Mouse (Mus musculus) erythroblast, adult 5-6 weeks (primary cell): ENCODE data around the gene Sfn. TPM values are rescaled to one million over a fixed set of nuclear protein-coding genes. Genes with fewer than 3 reads are reported as not detected.

Experiments used
- ATAC-seq: replicated peaks from 2 replicates; pipeline ENCODE4 v1.8.0; 2016; ENCODE audit warnings: moderate number of reproducible peaks, mild to moderate bottlenecking, moderate TSS enrichment, inconsistent platforms; ENCODE audit not compliant: poor library complexity, low FRiP score, severe bottlenecking
- total RNA-seq, 2 experiments: library from RNA; stranded (forward) in 1 of 2; stranded (reverse) in 1 of 2; fragments of 150-400 nt in 1 of 2; fragments of 200-764, 138-1000 nt in 1 of 2; gene quantifications; 2 replicates each; pipeline versions ENCODE4 v1.2.3 to v1.2.4; 2015 to 2017; ENCODE audit warnings: low replicate concordance in 2 of 2

The Sfn gene
- total RNA-seq, 2 experiments from 2014 or later = 1.5 TPM; not detected in 1

DNA sequence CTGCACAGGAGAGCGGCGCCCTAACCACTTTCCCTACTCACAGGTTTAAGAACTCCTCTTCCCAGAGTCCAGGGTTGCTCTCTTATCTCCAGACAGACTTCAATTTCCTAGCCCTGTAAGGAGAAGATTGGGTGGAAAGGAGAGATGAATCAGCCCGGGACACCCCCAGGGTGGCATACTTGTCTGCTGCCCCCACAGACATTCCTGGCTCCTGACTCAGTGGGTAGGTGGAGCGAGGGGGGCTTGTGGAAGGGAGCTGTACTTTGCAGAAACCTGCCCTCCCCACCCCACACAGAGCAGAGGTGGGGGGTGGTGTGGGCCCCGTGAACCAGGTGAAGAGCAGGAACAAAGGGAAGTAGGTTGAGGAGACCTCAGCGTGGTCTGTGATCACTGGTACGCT is 6.4 kb downstream of the Sfn start:
- no peak for ATAC-seq

DNA sequence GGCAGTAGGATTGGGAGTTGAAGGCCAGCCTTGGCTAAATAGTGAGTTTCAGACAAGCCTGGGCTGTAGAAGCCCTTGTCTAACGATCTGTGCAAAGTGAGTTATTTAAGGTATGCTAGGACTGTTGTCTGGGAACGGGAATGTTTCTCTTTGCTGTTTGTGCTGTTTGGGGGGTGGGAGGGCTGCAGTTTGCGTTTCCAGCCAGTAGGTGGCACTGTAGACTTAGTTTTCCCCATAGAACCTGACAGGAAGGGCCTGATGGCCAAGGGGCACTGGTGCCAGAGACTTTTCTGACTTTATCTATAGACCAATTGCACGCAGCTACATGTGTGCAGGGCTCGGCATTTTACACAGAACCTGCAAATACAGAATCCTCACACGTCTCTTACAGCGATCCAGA is 9.4 kb downstream of the Sfn start:
- ATAC-seq = peak; percentile 81

DNA sequence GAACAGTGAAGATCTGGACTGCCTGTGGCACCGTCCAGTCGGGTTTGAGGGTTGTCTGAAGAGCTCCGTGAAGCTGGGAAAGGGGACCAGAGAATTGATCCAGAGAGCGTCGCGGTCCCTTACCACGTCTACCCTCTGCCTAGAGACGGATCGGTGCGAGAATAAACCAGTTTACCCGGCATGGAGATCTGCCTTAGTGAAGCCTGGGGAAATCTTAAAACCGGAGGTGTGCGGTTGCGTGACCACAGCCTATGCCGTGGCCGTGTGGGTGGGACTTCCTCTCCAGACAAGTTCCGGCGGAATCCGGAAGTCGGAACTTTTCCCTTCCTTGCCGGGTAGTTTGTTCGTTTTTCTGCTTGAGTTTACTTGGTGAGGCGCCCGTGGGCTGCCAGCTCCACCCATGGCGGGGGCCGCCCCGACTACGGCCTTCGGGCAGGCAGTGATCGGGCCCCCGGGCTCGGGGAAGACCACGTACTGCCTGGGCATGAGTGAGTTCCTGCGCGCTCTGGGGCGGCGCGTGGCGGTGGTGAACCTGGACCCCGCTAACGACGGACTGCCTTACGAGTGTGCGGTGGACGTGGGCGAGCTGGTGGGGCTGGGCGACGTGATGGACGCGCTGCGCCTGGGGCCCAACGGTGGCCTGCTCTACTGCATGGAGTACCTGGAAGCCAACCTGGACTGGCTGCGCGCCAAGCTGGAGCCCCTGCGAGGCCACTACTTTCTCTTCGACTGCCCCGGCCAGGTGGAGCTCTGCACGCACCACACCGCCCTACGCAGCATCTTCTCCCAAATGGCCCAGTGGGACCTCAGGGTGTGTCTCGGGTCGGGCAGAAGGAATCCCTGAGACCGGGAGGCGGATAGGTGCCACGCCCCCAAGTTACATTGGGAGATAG is 17.7 kb downstream of the Sfn start, which contains the start of gene Gpn2:
Gene Gpn2, plus strand, starts transcription at position 304 of the 893 bp plus-strand sequence.
- peak; percentile 91 for ATAC-seq

DNA sequence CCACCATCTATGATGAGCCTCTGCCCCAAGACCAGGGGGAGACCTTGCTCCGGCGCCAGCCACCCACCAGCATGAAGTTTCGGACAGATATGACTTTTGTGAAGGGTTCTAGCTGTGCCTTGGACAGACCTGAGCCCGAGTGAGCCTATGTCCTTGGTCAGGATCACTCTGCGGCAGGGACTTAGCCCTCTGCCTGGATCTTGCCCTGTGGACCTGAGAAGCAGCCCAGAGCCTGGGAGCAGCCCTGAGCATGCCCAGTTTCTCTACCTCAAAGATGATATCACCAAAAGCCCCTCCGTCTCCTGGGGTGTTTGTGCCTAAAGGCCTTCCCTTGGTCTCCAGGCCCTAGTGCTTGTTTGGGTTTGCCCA is 18.3 kb downstream of the Sfn start:
- no peak; the same call in 1 of the 2 replicates for ATAC-seq

DNA sequence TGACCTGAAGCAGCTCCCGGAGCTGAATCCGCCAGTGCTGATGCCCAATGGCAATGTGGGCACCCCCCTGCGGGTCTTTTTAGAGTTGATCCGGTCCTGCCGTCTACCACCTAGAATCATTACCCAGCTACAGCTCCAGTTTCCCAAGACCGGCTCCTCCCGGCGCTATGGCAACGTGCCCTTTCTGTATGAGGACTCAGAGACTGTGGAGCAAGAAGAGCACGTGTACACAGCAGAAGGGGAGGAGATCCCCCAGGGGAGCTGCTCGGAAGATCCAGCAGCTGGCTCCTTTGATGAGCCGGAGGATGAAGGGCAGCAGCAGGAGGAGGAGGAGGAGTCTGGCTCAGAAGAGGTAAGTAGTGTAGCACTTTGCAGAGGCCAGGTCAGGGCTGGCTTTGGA is 24.0 kb downstream of the Sfn start:
- ATAC-seq = no peak

DNA sequence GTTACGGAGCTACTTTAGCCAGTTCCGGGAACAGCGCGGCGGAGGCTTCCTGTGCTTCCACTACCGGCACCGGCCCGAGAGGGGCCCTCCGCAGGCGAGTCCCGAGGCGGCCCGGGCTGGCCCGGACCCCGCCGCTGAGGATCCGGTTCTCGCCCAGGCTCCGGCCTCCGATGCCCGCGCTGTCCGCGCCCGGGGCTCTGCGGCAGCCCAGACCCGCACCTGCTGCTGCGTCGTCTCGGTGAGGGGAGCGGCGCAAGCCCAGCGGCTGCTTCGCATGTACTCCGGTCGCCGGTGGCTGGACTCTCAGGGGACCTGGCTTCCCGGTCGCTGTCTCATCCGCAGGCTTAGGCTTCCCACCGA is 27.1 kb downstream of the Sfn start:
- ATAC-seq = no peak

DNA sequence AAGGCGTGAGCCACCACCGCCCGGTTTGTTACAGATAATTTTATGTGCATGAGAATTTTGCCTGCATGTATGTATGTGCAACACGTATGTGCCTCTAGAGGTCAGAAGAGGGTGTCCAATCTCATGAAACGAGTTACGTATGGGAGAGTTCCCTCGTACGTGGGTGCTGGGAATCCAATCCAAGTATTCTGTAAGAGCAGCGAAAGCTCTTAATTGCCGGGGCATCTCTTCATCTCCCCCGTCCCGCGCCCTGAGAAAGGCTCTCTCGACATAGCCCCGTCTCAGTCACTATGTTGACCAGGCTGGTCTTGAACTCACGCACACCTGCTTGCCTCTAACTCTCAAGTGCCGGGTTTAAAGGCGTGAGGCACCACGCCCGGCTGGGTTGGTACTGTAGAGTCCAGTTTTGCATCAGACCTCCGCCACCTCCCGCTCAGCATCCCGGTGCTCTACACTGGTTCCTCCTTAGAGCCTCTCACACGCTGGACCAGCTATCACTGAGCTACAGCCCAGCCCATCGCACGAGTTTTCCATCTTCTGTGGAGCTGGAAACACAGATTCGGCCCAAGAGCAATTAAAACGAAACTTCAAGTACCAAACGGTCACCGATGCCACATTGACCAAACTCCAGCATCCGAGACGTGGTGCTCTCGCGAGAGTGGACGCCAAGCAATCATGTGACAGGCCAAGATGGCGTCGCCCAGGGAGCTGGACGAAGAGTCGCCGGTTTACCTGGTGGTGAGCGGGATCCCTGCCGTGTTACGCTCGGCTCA is 27.7 kb downstream of the Sfn start, which contains the start of gene Gpatch3:
Gene Gpatch3, plus strand, starts transcription at position 676 of the 773 bp plus-strand sequence.
- peak; percentile 99 for ATAC-seq

DNA sequence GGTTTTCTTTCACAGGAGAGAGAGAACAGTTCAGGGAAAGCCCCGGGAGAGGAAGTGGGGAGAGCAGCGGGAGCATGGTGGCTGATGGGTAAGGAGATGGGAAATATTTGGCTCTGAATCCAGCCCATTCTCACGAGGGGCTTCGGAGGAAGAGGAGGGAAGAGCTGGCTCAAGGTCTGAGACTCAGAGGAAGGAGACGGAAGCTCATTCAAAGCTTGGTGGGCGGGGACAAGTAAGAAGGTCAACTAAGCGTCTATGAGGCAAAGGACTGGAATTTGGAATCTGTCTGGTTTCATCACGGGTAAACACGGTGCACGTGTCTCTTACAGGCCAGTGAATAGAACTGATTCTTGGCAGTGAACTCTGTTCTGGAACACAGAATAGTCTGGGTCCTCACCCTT is 31.9 kb downstream of the Sfn start:
- ATAC-seq = no peak

DNA sequence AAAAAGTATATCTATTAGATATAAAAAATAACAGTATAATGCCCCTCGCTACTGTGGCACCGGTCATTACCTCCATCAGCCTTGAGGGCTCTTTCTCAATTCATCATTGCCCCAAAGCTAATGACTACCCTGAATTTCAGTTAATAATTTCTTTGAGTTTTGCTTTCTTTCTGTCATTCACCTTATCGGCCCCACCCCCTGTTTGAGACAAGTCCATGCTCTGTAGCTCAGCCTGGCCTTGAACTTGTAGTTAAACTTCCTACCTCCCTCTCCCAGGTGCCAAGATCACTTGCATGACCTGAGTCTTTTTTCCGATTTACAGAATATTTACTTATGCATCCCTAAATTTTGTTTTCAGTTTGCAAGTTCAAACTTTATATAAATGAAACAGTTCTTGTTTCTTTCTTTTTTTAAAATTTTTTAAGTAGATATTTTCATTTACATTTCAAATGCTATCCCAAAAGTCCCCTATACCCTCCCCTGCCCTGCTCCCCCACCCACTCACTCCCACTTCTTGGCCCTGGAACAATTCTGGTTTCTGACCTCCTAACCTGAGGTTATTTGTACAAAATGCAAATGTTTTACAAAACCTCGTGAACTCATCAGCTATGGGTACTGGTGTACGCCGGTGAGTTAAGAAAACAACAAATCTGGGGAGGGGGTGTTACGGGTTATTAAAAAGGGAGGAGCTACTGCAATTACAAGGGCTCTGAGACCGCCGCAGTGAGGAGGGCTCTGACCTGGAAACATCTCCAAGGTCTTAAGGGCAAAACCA is 32.5 kb downstream of the Sfn start:
- no peak for ATAC-seq

DNA sequence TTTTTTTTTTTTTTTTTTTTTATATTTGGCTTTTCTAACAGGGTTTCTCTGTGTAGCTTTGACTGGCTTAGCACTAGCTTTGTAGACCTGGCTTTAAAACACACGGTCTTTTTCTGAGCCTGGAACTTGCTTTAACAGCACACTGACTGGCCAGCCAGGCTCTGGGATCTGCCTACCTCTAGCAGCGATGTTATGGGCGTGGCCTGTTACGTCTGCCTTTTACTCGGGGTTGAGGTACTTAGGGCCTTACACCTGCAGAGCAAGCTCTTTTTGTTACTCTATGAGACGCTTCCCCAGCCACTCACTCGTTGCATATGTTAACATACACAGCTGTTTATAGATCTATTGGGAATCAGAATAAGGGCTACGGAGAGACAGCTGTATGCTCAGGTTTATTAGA is 34.7 kb downstream of the Sfn start:
- ATAC-seq = no peak

DNA sequence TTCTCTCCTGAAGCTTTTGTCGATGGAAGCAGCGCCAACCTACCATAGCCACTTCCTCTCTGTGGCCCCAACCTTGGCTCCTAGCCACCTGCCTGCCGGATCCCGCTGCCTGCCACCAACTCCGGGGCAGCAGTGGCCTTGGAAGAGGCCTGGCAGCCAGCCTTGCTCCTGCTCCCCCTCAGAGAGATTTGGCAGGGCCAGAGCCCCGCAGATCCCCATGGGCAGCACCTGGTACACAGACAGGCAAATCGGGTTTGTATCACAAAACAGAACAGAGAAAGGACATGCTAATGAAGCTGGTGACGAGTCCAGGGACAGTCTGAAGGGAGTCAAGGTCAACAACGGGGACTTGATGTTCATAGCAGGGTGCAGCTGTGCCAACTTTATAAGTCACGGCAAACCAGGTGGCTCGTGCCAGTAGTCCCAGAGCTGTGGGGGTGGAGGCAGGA is 38.8 kb downstream of the Sfn start:
- ATAC-seq = no peak

DNA sequence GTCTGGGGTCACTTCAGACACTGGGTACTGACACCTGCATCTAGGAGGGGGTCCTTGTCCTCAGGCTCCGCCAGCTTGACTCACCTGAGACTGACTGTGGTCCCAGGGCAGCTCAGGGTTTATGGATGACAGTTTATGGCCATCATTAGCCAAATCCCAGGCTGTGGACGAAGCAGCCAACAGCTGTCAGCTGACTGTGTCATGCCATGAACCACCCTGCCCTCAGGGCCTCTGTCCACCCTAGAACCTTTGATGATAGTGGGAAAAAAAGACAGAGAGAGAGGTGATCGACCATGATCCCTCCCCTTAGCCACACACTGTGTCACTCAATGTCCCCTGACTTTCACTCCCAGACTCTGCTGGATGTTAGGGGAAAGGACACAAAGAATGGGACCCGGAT is 40.3 kb downstream of the Sfn start:
- no peak for ATAC-seq

DNA sequence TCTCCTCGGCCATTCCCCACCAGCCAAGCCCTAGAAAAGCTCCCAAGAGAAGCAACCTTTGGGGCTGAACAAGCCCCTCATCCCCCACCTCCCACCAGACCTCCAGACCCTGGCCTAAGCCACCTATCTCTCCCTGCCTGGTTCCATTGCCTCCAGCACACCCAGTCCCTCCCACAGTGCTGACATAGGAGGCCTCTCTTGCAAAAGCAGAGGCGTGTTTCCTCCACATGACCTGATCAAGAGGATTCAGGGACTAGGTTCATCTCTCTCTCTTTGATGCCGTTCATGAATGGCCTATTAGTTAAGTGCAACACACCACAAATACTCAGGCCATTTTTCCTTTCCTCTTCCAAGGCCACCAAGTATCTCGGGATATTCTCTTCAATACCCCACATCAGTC is 42.1 kb downstream of the Sfn start:
- ATAC-seq = no peak

DNA sequence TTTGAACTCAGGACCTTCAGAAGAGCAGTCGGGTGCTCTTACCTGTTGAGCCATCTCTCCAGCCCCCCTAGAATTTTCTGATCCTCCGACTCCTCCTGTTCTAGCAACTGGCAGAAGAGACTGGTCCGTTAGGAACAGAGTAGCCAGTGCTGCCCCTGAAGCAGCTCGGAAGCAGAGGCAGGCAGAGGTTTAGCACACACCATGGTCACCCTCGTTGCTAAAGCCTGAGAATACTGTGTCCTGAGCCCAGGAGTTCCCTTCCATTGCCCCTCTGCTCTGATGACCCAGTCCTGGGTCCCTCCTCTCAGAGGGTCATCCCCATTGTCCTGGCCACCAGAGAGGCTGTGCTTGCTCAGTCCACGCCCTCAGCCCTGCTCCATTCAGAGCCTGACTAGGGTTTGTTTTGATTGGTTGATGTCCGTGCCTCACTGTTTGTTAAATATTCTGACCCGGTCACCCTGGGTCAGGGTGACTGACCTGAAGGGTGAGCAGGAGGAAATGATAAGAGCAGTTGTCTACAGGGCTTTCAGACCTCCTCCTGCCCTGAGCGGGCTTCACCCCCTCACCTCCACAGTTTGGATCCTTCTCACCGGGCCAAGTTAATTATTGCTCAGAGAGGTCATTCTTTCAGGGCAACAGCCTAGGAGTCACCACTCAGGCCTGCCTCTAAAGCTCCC is 44.8 kb downstream of the Sfn start:
- ATAC-seq = no peak

DNA sequence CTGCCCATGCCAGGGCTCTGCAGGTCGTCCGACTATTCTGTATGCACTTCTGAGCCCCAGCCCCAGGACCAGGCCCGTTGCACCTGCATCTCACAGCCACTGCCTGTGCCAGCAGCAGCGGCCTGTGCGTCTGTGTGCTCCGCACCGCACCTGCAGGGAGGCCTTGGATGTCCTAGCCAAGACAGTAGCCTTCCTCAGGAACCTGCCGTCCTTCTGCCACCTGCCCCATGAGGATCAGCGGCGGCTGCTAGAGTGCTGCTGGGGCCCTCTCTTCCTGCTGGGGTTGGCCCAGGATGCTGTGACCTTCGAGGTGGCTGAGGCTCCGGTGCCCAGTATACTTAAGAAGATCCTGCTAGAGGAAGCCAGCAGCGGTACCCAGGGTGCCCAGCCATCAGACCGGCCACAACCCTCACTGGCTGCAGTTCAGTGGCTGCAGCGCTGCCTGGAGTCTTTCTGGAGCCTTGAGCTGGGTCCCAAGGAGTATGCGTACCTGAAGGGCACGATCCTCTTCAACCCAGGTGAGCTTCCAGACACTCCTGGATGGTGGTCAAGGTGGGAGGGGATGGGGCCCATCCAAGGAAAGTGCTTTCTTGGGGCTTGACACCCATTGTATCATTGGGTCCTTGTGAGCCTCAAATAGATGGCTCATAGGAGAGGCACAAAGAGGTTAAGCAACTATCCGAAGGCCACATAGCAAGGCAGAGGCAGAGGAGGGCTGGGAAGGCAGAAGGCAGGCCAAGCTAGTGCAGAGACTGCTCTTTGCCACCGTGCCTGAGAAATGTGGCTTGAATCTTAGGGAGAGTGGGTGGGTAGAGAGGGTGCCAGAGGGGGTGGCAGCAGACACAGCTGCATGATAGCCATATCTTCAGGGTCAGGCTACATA is 48.3 kb downstream of the Sfn start:
- no peak for ATAC-seq

DNA sequence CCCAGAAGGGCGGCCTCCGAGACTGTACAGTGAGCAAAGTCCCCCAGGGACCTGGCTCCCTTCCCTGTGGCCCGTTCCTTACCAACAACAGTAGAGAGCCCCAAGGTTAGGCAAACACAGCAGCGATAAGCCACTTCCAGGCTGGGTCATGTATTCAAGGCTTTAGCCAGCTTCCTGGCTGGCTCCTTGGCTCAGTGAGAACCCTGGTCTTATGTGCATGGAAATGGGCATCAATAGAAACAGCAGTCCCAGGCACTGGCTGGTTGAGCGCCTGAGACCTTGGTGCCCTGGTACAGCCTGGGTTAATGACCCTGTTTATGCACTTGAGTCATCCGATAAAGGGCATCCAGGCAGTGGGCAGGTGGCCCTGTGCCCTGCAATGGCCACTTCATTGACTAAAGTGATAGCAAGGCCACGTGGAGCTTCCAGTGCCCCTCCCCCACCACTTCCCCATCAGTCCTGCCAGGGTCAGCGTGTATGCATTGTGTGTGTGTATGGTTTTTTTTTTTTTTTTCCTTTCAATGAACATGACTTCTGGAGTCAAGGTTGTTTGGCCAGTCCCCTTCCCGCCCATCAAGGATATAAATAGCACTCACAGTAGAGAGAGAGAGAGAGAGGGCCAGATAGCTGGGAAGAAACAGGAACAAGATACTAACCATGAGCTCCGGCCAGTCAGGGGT is 49.1 kb downstream of the Sfn start, which contains the start of gene Nr0b2:
Gene Nr0b2, plus strand, starts transcription at position 609 of the 680 bp plus-strand sequence.
- ATAC-seq = no peak

DNA sequence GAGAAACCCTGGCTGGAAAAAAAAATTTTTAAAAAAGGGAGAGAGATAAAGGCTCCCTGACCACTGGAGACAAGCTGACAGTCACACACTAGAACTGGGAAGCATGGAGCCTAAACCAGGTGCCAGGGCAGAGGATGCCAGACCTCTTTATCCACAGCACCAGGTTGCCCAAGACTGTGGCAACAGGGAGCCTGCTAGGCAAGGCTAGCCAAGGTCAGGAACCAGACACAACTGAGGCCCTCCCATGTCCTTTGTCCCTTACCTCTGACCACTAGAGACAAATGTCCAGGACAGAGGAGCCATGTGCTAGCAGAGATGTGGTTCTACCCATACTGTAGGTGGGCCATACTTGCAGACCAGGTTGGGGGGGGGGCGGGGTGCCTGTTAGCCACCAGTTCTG is 49.9 kb downstream of the Sfn start:
- ATAC-seq = no peak
